Mouse (Mus musculus) liver, embryonic 14.5 days (tissue): ENCODE results near the gene Gpr157. TPM values are rescaled to one million over a fixed set of nuclear protein-coding genes. Genes with fewer than 3 reads are reported as not detected.

Source experiments
- ATAC-seq: fragments of 200-750 bp; cut with Nextera tagmentation; 2 replicates; pipeline ENCODE4 v1.8.0; 2017; ENCODE audit warnings: moderate number of reproducible peaks, mild to moderate bottlenecking, moderate library complexity; ENCODE audit not compliant: insufficient read depth
- DNase-seq, 3 experiments: peaks; one replicate each; pipeline ENCODE4 v3.0.0-alpha.2; 2012 to 2013; ENCODE audit warnings: low read depth in 3 of 3, low spot score in 3 of 3
- H3K27ac ChIP-seq: fragments of 300-500 bp; sonication (generic); 2 replicates; pipeline ENCODE4 v1.5.1; 2014; ENCODE audit warnings: moderate library complexity, mild to moderate bottlenecking, control low read depth, inconsistent platforms
- H3K27me3 ChIP-seq: fragments of 300-500 bp; sonication (generic); 2 replicates; pipeline ENCODE4 v1.6.1; 2014; ENCODE audit warnings: mild to moderate bottlenecking, low read length, moderate library complexity; ENCODE audit not compliant: control insufficient read depth, insufficient read depth
- H3K36me3 ChIP-seq: fragments of 300-500 bp; sonication (generic); replicated peaks from 2 replicates; pipeline ENCODE4 v1.6.1; 2014; ENCODE audit warnings: low read depth; ENCODE audit not compliant: control insufficient read depth, insufficient read depth
- H3K4me1 ChIP-seq, 2 experiments: fragments of 200-500 bp in 1 of 2; fragments of 300-500 bp in 1 of 2; sonication (generic) in 1 of 2; replicated peaks; 2 replicates each; pipeline ENCODE4 v1.6.1; 2012 to 2014; ENCODE audit warnings: antibody characterized with exemption in 1 of 2, inconsistent platforms in 1 of 2, low read length in 1 of 2; ENCODE audit not compliant: control insufficient read depth in 2 of 2, insufficient read depth in 2 of 2
- H3K4me2 ChIP-seq: fragments of 300-500 bp; sonication (generic); 2 replicates; pipeline ENCODE4 v1.6.1; 2014; ENCODE audit warnings: low read depth, mild to moderate bottlenecking, control low read depth, moderate library complexity
- H3K4me3 ChIP-seq, 2 experiments: fragments of 200-500 bp in 1 of 2; fragments of 300-500 bp in 1 of 2; sonication (generic) in 1 of 2; 2 replicates each; pipeline ENCODE4 v1.5.1; 2012 to 2014; ENCODE audit warnings: low read depth in 2 of 2, low read length in 2 of 2, mild to moderate bottlenecking in 2 of 2, control low read depth in 1 of 2, inconsistent platforms in 1 of 2, moderate library complexity in 1 of 2; ENCODE audit not compliant: insufficient read depth in 1 of 2
- H3K9ac ChIP-seq: fragments of 300-500 bp; sonication (generic); replicated peaks from 2 replicates; pipeline ENCODE4 v1.6.1; 2014; ENCODE audit warnings: mild to moderate bottlenecking, control low read depth, moderate library complexity
- H3K9me3 ChIP-seq: fragments of 300-500 bp; sonication (generic); 2 replicates; pipeline ENCODE4 v1.6.1; 2016; ENCODE audit warnings: low read length, mixed read lengths; ENCODE audit not compliant: control insufficient read depth
- CTCF ChIP-seq: IDR thresholded peaks from 2 replicates; pipeline ENCODE4 v1.5.1; 2016; ENCODE audit warnings: antibody characterized with exemption, low read depth, control low read depth
- EP300 ChIP-seq: IDR thresholded peaks from 2 replicates; pipeline ENCODE4 v1.6.1; 2016; ENCODE audit warnings: antibody characterized with exemption, low read depth
- WGBS: fragments of 180-500 bp; shearing (Covaris S2); extraction: QIAGEN DNeasy Blood & Tissue Kit; methylation state at CpG from one replicate; pipeline ENCODE4 v1.1.7; 2014; ENCODE audit not compliant: insufficient replicate concordance; 5-methylcytosine and 5-hydroxymethylcytosine counted together
- polyA plus RNA-seq, 2 experiments: library from polyadenylated mRNA; depleted of rRNA in 1 of 2; stranded (reverse) in 1 of 2; unstranded in 1 of 2; fragments of >200 nt; fragmentation: Nextera tagmentation in 1 of 2; extraction: Ambion mirVana in 1 of 2; gene quantifications; 2 replicates each; pipeline versions ENCODE4 v1.2.1 to v1.2.3; 2012 to 2014

Gpr157 gene
- polyA plus RNA-seq, 2 experiments, result 0.05 to 0.25 TPM

DNA sequence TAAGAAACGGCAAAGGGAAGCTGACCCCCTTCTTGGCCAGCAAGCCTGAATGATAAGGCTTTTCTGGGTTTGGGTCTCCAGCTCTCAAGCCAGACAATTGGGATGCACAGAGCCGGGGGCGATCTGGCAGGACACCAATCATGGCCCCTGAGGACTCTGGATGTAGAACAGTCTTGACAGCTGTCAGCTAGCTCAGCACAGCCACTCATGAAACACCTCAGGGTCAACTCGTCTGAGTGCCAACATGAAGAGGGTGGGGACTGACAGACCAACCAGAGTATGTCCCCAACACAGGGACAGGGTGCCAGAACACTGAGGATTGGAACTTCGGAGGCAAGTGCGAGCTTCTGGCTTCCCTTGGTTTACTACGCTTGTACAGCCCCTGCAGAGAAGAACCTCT is 7.9 kb upstream of the Gpr157 start:
- no peak overlapping the region for H3K4me2 ChIP-seq
- ATAC-seq (no peak), DNase-seq (no peak)
- no peaks in the 10 kb centered on the region for H3K27me3 ChIP-seq
- no peaks in the 10 kb centered on the region for H3K36me3 ChIP-seq
- H3K9ac ChIP-seq, result no peak overlapping the region
- no peaks in the 10 kb centered on the region for H3K4me1 ChIP-seq
- no peak overlapping the region for H3K27ac ChIP-seq
- no peak overlapping the region for H3K4me3 ChIP-seq
- no peaks in the 10 kb centered on the region for H3K9me3 ChIP-seq
- WGBS, result 59% methylated on average over 7 of the region's 7 CpGs
- TF ChIP-seq EP300, result no peak

DNA sequence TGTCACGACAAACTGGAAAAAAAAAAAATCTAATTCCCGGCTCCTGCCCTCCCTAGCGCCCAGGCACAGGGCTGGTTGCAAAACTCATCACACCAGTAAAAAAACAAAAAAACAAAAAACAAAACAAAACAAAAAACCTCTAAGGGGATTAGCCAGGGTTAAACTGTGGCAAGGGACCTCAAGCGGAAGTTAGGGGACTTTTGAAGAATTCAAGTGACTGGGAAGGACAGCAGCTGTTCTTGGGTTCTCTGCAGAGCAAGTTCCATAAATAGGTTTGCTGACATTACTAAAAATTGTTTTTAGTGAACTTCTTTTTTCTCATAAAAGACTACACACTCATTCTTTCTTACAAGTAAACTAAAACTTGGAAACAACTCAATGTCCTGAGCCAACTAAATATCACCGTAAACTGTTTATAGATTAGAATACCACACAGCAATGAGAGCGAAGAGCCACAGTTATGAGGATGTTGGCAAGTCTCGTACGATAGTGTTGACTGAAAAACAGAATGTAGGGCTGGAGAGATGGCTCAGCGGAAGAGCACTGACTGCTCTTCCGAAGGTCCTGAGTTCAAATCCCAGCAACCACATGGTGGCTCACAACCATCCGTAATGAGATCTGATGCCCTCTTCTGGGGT is 6.7 kb upstream of the Gpr157 start:
- no peak for DNase-seq
- no peak for ATAC-seq
- no peak for TF ChIP-seq CTCF
- no peak overlapping the region for H3K4me2 ChIP-seq
- whole genome bisulfite sequencing, result 63% methylated on average over 11 of the region's 11 CpGs
- H3K4me1 ChIP-seq, result no peaks in the 10 kb centered on the region
- no peaks in the 10 kb centered on the region for H3K27me3 ChIP-seq
- H3K9me3 ChIP-seq, result no peaks in the 10 kb centered on the region
- H3K36me3 ChIP-seq, result no peaks in the 10 kb centered on the region
- no peak overlapping the region for H3K9ac ChIP-seq
- no peak overlapping the region for H3K4me3 ChIP-seq
- H3K27ac ChIP-seq, result no peak overlapping the region

GRCm38 (mm10) chr4:150085366-150085765 is 1.8 kb upstream of the Gpr157 start:
- ATAC-seq, result no peak
- no peaks in the 10 kb centered on the region for H3K9me3 ChIP-seq
- no peak overlapping the region for H3K4me2 ChIP-seq
- no peak overlapping the region for H3K4me3 ChIP-seq
- TF ChIP-seq CTCF (peak; percentile 60), EP300 (no peak)
- H3K9ac ChIP-seq, result no peak overlapping the region
- H3K36me3 ChIP-seq, result no peaks in the 10 kb centered on the region
- H3K27ac ChIP-seq, result no peak overlapping the region
- DNase-seq, result no peak
- peaks cover 0 to 2% of the 10 kb centered on the region in 2 experiments; a peak in 2 of 4 replicates for H3K4me1 ChIP-seq
- WGBS, result 70% methylated on average over 4 of the region's 4 CpGs
- H3K27me3 ChIP-seq, result peaks cover 15% of the 10 kb centered on the region

- H3K36me3 ChIP-seq, result no peaks in the 10 kb centered on the region
- H3K9me3 ChIP-seq, result no peaks in the 10 kb centered on the region
- TF ChIP-seq CTCF (no peak), EP300 (no peak)
- no peak overlapping the region for H3K9ac ChIP-seq
- H3K4me2 ChIP-seq, result peak overlapping the region; percentile 82
- H3K27ac ChIP-seq, result no peak overlapping the region
- WGBS, result 6% methylated on average over 7 of the region's 7 CpGs
- peak overlapping the region in 1 of 2 experiments; percentile 20; a peak in 1 of 4 replicates for H3K4me3 ChIP-seq
- no peak for ATAC-seq
- H3K27me3 ChIP-seq, result peaks cover 15% of the 10 kb centered on the region
- no peak for DNase-seq
- H3K4me1 ChIP-seq, result peaks cover 0 to 2% of the 10 kb centered on the region in 2 experiments; a peak in 2 of 4 replicates
These were observed 364 bp upstream of the Gpr157 start for GRCm38 (mm10) chr4:150086841-150087160.

- H3K27ac ChIP-seq, result no peak overlapping the region
- H3K4me1 ChIP-seq, result peaks cover 0 to 2% of the 10 kb centered on the region in 2 experiments; a peak in 2 of 4 replicates
- 19% methylated on average over 29 of the region's 29 CpGs for WGBS
- no peak for DNase-seq
- no peak for ATAC-seq
- H3K9me3 ChIP-seq, result no peaks in the 10 kb centered on the region
- H3K4me2 ChIP-seq, result peak overlapping the region; percentile 82
- peak overlapping the region; percentile 44 for H3K9ac ChIP-seq
- peak overlapping the region; percentile 31 to 53 for H3K4me3 ChIP-seq
- TF ChIP-seq EP300 (no peak), CTCF (no peak)
- H3K27me3 ChIP-seq, result peaks cover 15% of the 10 kb centered on the region
- no peaks in the 10 kb centered on the region for H3K36me3 ChIP-seq
These were observed 845 bp downstream of the Gpr157 start for GRCm38 (mm10) chr4:150087890-150088530.
